Mouse (Mus musculus): ENCODE results near the gene Cuedc1.

The Cuedc1 gene

DNA sequence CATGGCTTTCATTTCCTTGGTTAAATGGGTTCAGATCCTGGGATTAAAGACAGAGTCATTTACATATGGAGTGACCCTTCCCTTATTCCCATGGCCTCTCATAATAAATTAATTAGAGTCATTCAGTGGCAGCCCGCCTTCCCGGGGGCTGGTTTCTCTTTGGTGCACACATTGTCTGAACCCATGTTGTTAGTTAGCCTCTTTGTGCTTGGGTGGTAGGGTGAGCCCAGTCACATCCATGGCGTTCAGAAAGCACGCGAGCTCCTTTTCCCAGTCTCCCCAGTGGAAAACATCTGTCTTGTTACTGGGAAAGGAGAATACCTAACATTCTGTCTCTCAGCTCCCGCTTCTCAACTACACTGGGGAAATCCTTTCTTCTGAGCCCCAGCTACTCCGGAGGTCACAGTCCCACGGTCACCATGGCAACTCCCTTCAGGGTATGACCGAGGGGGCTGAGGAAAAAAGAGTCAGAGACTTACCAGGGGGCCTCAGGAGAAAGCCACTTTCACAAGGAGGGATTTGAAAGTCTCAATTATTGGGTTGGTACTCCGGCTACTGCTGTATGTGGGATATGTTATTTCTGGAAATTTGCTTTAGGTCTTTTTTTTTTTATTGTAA lies 143.0 kb downstream of the Cuedc1 start:
- peak; percentile 69 for DNase-seq (ENCODE audit: low read depth, low spot score)

DNA sequence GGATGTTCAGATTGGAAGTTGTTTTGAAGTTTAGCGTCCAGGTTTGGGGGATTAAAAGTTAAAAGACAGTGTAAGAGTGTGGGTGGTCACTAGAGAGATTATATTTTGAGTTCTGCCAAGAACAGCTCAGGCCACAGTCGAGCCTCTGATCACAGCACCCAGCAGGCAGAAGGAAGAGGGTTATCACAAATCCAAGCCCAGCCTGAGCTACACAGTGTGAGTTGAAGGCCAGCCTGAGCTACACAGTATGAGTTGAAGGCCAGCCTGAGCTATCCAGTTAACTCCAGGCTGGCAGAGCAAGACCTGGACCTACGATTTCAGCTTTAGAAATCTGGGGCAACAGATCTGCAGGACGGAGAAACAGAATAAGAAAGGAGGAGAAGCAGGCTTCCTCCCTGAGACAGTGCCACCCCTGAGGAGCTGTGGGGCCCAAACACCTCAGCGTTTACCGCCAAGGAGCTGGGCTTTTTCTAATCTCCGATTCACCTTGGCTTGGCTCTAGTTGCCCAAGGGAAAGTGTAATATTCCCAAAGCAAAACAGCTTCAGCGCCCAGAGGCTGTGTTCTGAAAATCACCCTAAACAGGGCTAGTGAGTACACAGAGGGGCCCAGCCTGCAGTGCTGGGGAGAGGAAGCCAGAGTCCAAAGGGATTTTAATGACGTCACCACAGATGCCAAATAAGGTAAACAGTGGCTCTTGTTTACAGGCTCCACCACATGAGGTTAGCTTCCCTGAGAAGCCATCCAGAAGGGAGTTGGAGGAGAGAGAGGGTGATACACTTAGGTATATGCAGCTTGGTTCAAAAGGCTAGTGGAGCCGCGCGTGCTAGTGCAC lies 143.8 kb downstream of the Cuedc1 start:
- no peak for DNase-seq (ENCODE audit: low read depth, low spot score)
